Mouse (Mus musculus) E14TG2a.4 (cell line): ENCODE results near the gene Med16.
A peak's percentile ranks its signal among the peaks of the same experiment; 100 is the strongest.
"Not testable (repeated sequence)": the region's sequence is repeated elsewhere in the genome, so short reads cannot be mapped to it uniquely, and the experiment has no call there.

Source experiments
- H3K27me3 ChIP-seq: 2 replicates; pipeline ENCODE4 v1.6.1; 2014; ENCODE audit warnings: low read length, control low read depth; ENCODE audit not compliant: insufficient read depth
- H3K36me3 ChIP-seq: 2 replicates; pipeline ENCODE4 v1.6.1; 2014; ENCODE audit warnings: low read length, control low read depth; ENCODE audit not compliant: insufficient read depth
- H3K4me1 ChIP-seq: replicated peaks from 2 replicates; pipeline ENCODE4 v1.6.1; 2014; ENCODE audit warnings: low read depth, low read length, control low read depth
- H3K4me3 ChIP-seq: replicated peaks from 2 replicates; pipeline ENCODE4 v1.5.1; 2014; ENCODE audit warnings: mild to moderate bottlenecking, low read length
- H3K9me3 ChIP-seq: 2 replicates; pipeline ENCODE4 v1.6.1; 2014; ENCODE audit warnings: low read length, control low read depth
- CTCF ChIP-seq: conservative IDR thresholded peaks from 2 replicates; pipeline ENCODE4 v1.5.1; 2014; ENCODE audit warnings: low read length
- NANOG ChIP-seq: IDR thresholded peaks from 2 replicates; pipeline ENCODE4 v1.6.1; 2014; ENCODE audit warnings: borderline replicate concordance, low read length, mixed read lengths
- POU5F1 ChIP-seq: IDR thresholded peaks from 2 replicates; pipeline ENCODE4 v1.6.1; 2014; ENCODE audit warnings: low read length, borderline replicate concordance

Med16 gene

GRCm38 (mm10) chr10:79906712-79907111 is 2.0 kb downstream of the Med16 start:
- Histone ChIP-seq H3K4me3 (no peak overlapping the region), H3K9me3 (no peaks in the 10 kb centered on the region), H3K27me3 (no peaks in the 10 kb centered on the region), H3K36me3 (peaks cover 60% of the 10 kb centered on the region), H3K4me1 (peaks cover 44% of the 10 kb centered on the region)
- TF ChIP-seq CTCF: no peak
- no peak for TF ChIP-seq POU5F1
- no peak for TF ChIP-seq NANOG

- Histone ChIP-seq H3K9me3 (no peaks in the 10 kb centered on the region), H3K36me3 (peaks cover 66% of the 10 kb centered on the region), H3K27me3 (no peaks in the 10 kb centered on the region), H3K4me3 (no peak overlapping the region), H3K4me1 (peaks cover 59% of the 10 kb centered on the region)
- TF ChIP-seq CTCF (no peak), POU5F1 (no peak), NANOG (no peak)
Observed at GRCm38 (mm10) chr10:79900951-79901410, 7.7 kb downstream of the Med16 start.

- H3K4me3 ChIP-seq: no peak overlapping the region
- no peaks in the 10 kb centered on the region for H3K9me3 ChIP-seq
- TF ChIP-seq POU5F1: no peak
- no peak for TF ChIP-seq NANOG
- no peak for TF ChIP-seq CTCF
Observed at GRCm38 (mm10) chr10:79897316-79898245, 11.1 kb downstream of the Med16 start.

GRCm38 (mm10) chr10:79896814-79897213 is 11.9 kb downstream of the Med16 start:
- TF ChIP-seq CTCF (no peak), POU5F1 (no peak), NANOG (no peak)
- Histone ChIP-seq H3K4me3 (no peak overlapping the region), H3K9me3 (no peaks in the 10 kb centered on the region)

More at GRCm38 (mm10) chr10:79897316-79898245, 11.1 kb downstream of the Med16 start:
- H3K27me3 ChIP-seq: no peaks in the 10 kb centered on the region
- H3K4me1 ChIP-seq: peaks cover 66% of the 10 kb centered on the region
- peaks cover 57% of the 10 kb centered on the region for H3K36me3 ChIP-seq

GRCm38 (mm10) chr10:79896306-79896705 is 12.4 kb downstream of the Med16 start:
- H3K27me3 ChIP-seq: no peaks in the 10 kb centered on the region
- TF ChIP-seq NANOG (no peak), POU5F1 (no peak), CTCF (no peak)
- no peaks in the 10 kb centered on the region for H3K9me3 ChIP-seq
- H3K4me3 ChIP-seq: no peak overlapping the region
- peaks cover 62% of the 10 kb centered on the region for H3K4me1 ChIP-seq
- peaks cover 45% of the 10 kb centered on the region for H3K36me3 ChIP-seq

More at GRCm38 (mm10) chr10:79896814-79897213, 11.9 kb downstream of the Med16 start:
- no peaks in the 10 kb centered on the region for H3K27me3 ChIP-seq
- peaks cover 66% of the 10 kb centered on the region for H3K4me1 ChIP-seq
- peaks cover 50% of the 10 kb centered on the region for H3K36me3 ChIP-seq

- H3K4me1 ChIP-seq: peaks cover 48% of the 10 kb centered on the region
- H3K27me3 ChIP-seq: peaks cover 19% of the 10 kb centered on the region
- H3K36me3 ChIP-seq: peaks cover 28% of the 10 kb centered on the region
- TF ChIP-seq CTCF: peak; percentile 69
- H3K9me3 ChIP-seq, H3K4me3 ChIP-seq: not testable (repeated sequence)
Observed at GRCm38 (mm10) chr10:79892451-79893118, 16.1 kb downstream of the Med16 start.

- peaks cover 14% of the 10 kb centered on the region for H3K36me3 ChIP-seq
- no peaks in the 10 kb centered on the region for H3K9me3 ChIP-seq
- H3K27me3 ChIP-seq: peaks cover 20% of the 10 kb centered on the region
- TF ChIP-seq NANOG: no peak
- no peak within 1 kb of the TSS for H3K4me3 ChIP-seq
- peaks cover 36% of the 10 kb centered on the region for H3K4me1 ChIP-seq
Observed at GRCm38 (mm10) chr10:79890670-79891069, 18.1 kb downstream of the Med16 start, which contains the start of gene Cfd. TSS of gene Cfd (plus strand) at chr10:79890853.

GRCm38 (mm10) chr10:79889386-79889785 is 19.3 kb downstream of the Med16 start:
- H3K9me3 ChIP-seq: no peaks in the 10 kb centered on the region
- peaks cover 4% of the 10 kb centered on the region; the same call in 1 of the 2 replicates for H3K36me3 ChIP-seq
- peaks cover 30% of the 10 kb centered on the region for H3K4me1 ChIP-seq
- TF ChIP-seq POU5F1 (no peak), NANOG (no peak), CTCF (no peak)
- peaks cover 20% of the 10 kb centered on the region for H3K27me3 ChIP-seq
- no peak overlapping the region for H3K4me3 ChIP-seq
